Mouse (Mus musculus): ENCODE results near the gene Pigk.
A peak's percentile ranks its signal among the peaks of the same experiment; 100 is the strongest.

The Pigk gene

GRCm38 (mm10) chr3:152728238-152728637 is 14.3 kb downstream of the Pigk start:
- DNase-seq (ENCODE audit: low read depth, low spot score) = no peak

DNA sequence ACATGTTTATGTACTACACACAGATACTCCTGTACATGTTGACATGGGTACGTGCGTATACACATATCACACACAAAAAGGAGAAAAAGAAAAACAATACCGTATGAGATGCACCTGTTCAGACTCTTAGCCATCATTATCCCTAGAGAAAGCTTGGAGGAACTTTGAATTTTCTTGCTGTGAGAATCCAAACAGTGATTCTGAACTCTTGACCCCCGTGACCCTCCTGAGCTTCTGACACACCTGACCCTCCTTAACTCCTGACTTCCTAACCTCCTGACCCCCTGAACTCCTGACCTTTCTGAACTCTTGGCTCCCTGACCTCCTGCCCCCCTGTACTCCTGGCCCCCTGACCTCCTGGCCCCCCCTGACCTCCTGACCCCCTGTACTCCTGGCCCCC is 19.1 kb downstream of the Pigk start:
- no peak for DNase-seq (ENCODE audit: low read depth, low spot score)

- no peak for DNase-seq (ENCODE audit: low read depth, low spot score)
Observed at GRCm38 (mm10) chr3:152733513-152733912, 19.6 kb downstream of the Pigk start.

- no peak for DNase-seq (ENCODE audit: low read depth, low spot score)
Observed at GRCm38 (mm10) chr3:152734100-152734499, 20.2 kb downstream of the Pigk start.

GRCm38 (mm10) chr3:152735601-152736250 is 21.8 kb downstream of the Pigk start:
- peak; percentile 46 for DNase-seq (ENCODE audit: low read depth, low spot score)

GRCm38 (mm10) chr3:152744301-152744700 is 30.4 kb downstream of the Pigk start:
- no peak for DNase-seq (ENCODE audit: low read depth, low spot score)

DNA sequence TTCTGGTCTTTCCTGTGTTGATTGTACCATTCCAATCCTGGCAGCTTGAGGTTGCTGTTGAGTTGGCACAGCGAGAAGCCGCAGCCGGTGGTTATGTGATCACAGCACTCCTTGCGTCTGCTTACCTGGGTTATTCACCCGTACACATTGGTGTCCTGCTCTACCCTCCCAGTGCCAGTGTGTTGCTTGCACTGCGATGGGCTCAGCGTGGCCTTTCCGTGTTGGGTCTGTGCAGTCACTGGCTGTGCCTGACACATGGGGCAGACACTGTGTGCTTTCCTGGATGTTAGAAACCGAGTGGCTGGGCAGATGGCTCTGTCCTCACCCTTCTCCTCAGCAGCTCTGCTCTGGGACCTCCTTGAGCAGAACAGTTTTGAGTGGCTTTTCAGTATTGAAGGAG is 31.7 kb downstream of the Pigk start:
- no peak for DNase-seq (ENCODE audit: low read depth, low spot score)

- DNase-seq (ENCODE audit: low read depth, low spot score) = peak; percentile 52
Observed at GRCm38 (mm10) chr3:152749461-152749871, 35.6 kb downstream of the Pigk start.

GRCm38 (mm10) chr3:152749881-152750280 is 36.0 kb downstream of the Pigk start:
- DNase-seq (ENCODE audit: low read depth, low spot score) = no peak

GRCm38 (mm10) chr3:152752911-152753310 is 39.0 kb downstream of the Pigk start:
- no peak for DNase-seq (ENCODE audit: low read depth, low spot score)

GRCm38 (mm10) chr3:152753345-152753744 is 39.4 kb downstream of the Pigk start:
- DNase-seq (ENCODE audit: low read depth, low spot score) = no peak

GRCm38 (mm10) chr3:152753920-152754764 is 40.2 kb downstream of the Pigk start:
- DNase-seq (ENCODE audit: low read depth, low spot score) = no peak

GRCm38 (mm10) chr3:152755515-152755914 is 41.6 kb downstream of the Pigk start:
- DNase-seq (ENCODE audit: low read depth, low spot score) = no peak

DNA sequence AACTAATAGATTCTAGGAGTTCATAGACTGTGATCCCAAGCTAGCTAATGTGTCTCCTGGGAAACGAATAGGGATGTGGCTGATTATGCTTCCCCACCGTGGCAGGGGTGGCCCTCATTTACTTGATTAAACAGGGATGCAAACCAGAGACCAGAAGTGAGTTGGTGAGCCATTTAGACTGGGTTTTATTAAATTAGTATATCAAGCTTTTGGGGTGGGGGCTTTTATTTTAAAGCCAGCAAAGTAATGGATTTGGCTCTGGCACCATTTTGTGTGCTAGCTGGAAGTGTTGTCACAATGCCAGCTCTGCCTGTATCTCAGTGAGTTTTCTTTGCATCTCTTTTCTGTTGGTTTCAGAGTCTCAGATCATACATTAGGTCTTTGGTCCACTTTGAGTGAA is 43.0 kb downstream of the Pigk start:
- no peak for DNase-seq (ENCODE audit: low read depth, low spot score)

- no peak for DNase-seq (ENCODE audit: low read depth, low spot score)
Observed at GRCm38 (mm10) chr3:152757464-152758393, 43.8 kb downstream of the Pigk start.

GRCm38 (mm10) chr3:152758500-152759032 is 44.7 kb downstream of the Pigk start:
- DNase-seq (ENCODE audit: low read depth, low spot score) = peak; percentile 27

GRCm38 (mm10) chr3:152761116-152761515 is 47.2 kb downstream of the Pigk start:
- peak; percentile 59 for DNase-seq (ENCODE audit: low read depth, low spot score)

DNA sequence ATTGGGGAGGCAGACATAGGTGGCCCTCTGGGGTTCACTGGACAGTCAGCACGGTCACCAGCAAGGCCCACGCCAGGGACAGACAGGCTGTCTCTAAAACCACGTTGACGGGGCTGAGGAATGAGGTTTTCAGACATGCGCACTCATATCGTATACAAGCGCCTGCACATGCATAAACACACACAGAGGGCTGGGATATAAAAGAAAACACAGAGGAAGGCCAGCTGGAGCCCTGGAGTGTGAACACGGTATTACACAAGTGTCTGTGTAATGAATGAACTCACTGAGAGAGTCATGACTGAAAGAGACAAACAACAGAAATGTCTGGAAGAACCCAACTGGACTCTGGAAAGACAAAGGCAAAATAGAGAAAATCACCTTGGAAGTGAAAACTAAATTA is 47.8 kb downstream of the Pigk start:
- DNase-seq (ENCODE audit: low read depth, low spot score) = peak; percentile 41

- no peak for DNase-seq (ENCODE audit: low read depth, low spot score)
Observed at GRCm38 (mm10) chr3:152762302-152762701, 48.4 kb downstream of the Pigk start.

DNA sequence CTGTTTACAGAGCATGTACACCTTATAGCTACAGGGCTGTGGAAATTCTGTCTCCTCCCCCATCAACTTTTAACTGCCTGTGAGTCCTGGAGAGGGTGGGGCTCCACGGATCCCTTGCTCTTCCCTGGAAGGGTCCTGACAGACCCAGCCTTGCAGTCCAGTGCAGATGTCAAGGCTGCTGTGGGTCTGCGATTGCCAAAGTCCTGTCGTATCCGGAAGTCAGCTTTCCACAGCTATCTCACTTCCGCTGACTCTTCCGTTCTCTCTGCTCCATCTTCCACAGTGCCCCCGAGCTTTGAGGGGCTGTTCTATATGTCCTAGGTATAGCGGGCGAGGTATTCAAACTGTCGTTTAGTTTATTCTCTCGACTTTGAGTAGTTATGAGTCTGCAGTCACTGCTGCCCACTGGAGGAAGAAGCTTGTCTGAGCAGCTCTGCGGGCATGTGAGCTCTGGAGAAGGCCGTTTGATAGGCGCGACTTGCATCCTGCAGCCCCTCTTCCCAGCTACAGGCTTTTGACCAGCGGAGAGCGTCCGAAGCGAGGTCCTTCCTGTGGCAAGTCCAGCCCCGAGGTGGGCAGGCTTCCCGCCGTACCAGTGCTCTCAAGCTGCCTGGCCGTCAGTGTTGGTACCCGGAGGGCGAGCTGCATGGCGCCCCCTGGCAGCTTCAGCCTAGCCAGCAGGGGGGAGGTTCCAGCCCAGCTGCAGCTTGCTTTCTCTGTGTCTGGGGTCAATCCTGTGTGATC is 49.4 kb downstream of the Pigk start:
- peak; percentile 47 for DNase-seq (ENCODE audit: low read depth, low spot score)

All from ZHBTc4 (cell line).